Comparison of ENCODE assay signal across 12 mouse cellular contexts in the genomic region with DNA sequence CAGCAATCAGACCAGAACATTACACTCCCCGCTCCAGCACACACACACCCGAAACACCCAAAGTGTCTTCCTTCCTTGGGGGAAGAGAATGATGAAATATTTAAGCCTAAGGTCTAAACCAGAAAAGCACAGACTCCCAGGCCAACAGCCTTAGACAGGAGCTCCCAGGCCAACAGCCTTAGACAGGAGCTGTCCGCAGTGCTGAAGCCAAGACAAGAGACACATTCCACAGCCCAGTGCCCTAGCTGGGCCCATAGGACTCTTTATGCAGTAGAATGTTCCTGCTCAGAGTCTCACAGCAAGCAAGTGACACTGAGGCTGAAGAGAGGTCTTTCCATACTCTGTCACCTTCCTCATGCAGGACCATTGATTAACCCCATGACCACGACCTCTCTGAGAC.
A peak's percentile ranks its signal among the peaks of the same experiment; 100 is the strongest.
DNase-seq lines count a peak whose midpoint lies in the region; ATAC-seq and TF ChIP-seq lines count a peak whose summit lies in the region.
"Had no signal": no experiment of that assay in that cellular context is flagged by ENCODE, and none has a peak within 500 bp of the region (broad histone marks: within the 10 kb centered on the region; RNA-seq: fewer than 3 reads in every experiment).

No protein-coding gene starts in this region.

- H3K27ac ChIP-seq in lung, postnatal 0 days (ENCODE audit: low read length) = no peak overlapping the region
- H3K27ac ChIP-seq: gastrocnemius, adult 2 months; limb, embryonic 13.5 days; neural tube, embryonic 13.5 days had no signal

- no peaks in the 10 kb centered on the region for H3K4me1 ChIP-seq in lung, postnatal 0 days (ENCODE audit: insufficient read depth, low read depth, low read length)
- H3K4me1 ChIP-seq: limb, embryonic 13.5 days had no signal

- TF ChIP-seq EP300 in lung, postnatal 0 days (IDR thresholded peaks at IDR 0.05) = no peak

- H3K9ac ChIP-seq in lung, postnatal 0 days (replicated peaks; ENCODE audit: low read depth) = no peak overlapping the region
- H3K9ac ChIP-seq: limb, embryonic 13.5 days; neural tube, embryonic 13.5 days had no signal

- no peaks in the 10 kb centered on the region for H3K9me3 ChIP-seq in lung, postnatal 0 days (ENCODE audit: low read length)
- H3K9me3 ChIP-seq: limb, embryonic 13.5 days; neural tube, embryonic 13.5 days had no signal

- H3K4me3 ChIP-seq in lung, postnatal 0 days (ENCODE audit: low read depth, low read length) = no peak overlapping the region
- H3K4me3 ChIP-seq: gastrocnemius, adult 2 months; limb, embryonic 13.5 days; neural tube, embryonic 13.5 days had no signal

- no peak for TF ChIP-seq CTCF in lung, postnatal 0 days (IDR thresholded peaks at IDR 0.05)

- no peak overlapping the region for H3K4me2 ChIP-seq in lung, postnatal 0 days (replicated peaks; ENCODE audit: low read depth, low read length)
- H3K4me2 ChIP-seq: limb, embryonic 13.5 days; neural tube, embryonic 13.5 days had no signal

- H3K36me3 ChIP-seq in lung, postnatal 0 days (ENCODE audit: insufficient read depth, low read length) = no peaks in the 10 kb centered on the region
- H3K36me3 ChIP-seq: limb, embryonic 13.5 days; neural tube, embryonic 13.5 days had no signal

- no peak for ATAC-seq in lung, postnatal 0 days

- DNase-seq in adrenal gland, adult (ENCODE audit: inconsistent age in 2 of 2, low spot score in 1 of 2) = peak; percentile 13 to 49
- no peak for DNase-seq in adrenal gland, adult 8-10 months
- DNase-seq in lung, postnatal 0 days (ENCODE audit: low spot score) = peak; percentile 48
- DNase-seq in lung, adult 18-20 months = no peak
- DNase-seq in embryo, embryonic 11.5 days (ENCODE audit: low read depth, low spot score) = peak; percentile 63
- peak; percentile 13 for DNase-seq in lung, postnatal 36 days
- DNase-seq in cerebellum, postnatal 10 days = no peak
- no peak for DNase-seq in frontal cortex, postnatal 14 days (ENCODE audit: low spot score in 2 of 2)
- DNase-seq: gastrocnemius, adult 2 months; thymus, postnatal 25 days had no signal

- no peaks in the 10 kb centered on the region for H3K27me3 ChIP-seq in lung, postnatal 0 days (replicated peaks; ENCODE audit: insufficient read depth, low read length)
- H3K27me3 ChIP-seq: limb, embryonic 13.5 days; neural tube, embryonic 13.5 days had no signal

- WGBS in lung, postnatal 0 days = 52% methylated on average over 4 of the region's 4 CpGs

Comparison
In these comparisons a context has a peak if more than half of its experiments do, and no peak if none do; other contexts are left out.
1. DNase-seq: peak in adrenal gland, adult (2 of 2), lung, postnatal 0 days (single experiment), embryo, embryonic 11.5 days (single experiment) and lung, postnatal 36 days (single experiment); none in adrenal gland, adult 8-10 months (single experiment), lung, adult 18-20 months (0 of 2), cerebellum, postnatal 10 days (0 of 2) and frontal cortex, postnatal 14 days (0 of 2).